Mouse (Mus musculus) CH12.LX (cell line): ENCODE results near the gene Rragd.

Experiments used
- BHLHE40 ChIP-seq: IDR thresholded peaks from 2 replicates; pipeline ENCODE4 v1.6.1; 2011; ENCODE audit warnings: mild to moderate bottlenecking, low read depth, low read length, improper control_type of control experiment
- CHD2 ChIP-seq: IDR thresholded peaks from 2 replicates; pipeline ENCODE4 v1.6.1; 2011; ENCODE audit warnings: low read length, improper control_type of control experiment
- CTCF ChIP-seq, 2 experiments: IDR thresholded peaks in 1 of 2; conservative IDR thresholded peaks in 1 of 2; 2 replicates each; pipeline ENCODE4 v1.5.1; 2011 to 2012; ENCODE audit warnings: low read depth in 2 of 2, low read length in 2 of 2, improper control_type of control experiment in 1 of 2, inconsistent platforms in 1 of 2, mild to moderate bottlenecking in 1 of 2, moderate library complexity in 1 of 2
- POLR2A ChIP-seq: IDR thresholded peaks from 2 replicates; pipeline ENCODE4 v1.6.1; 2011; ENCODE audit warnings: low read depth, mild to moderate bottlenecking, improper control_type of control experiment, low read length

- TF ChIP-seq CTCF (conservative IDR thresholded peaks at IDR 0.05 in 1 of 2, IDR thresholded peaks at IDR 0.05 in 1 of 2; ENCODE audit: low read depth in 2 of 2, low read length in 2 of 2) (no peak), CHD2 (no peak), POLR2A (no peak), BHLHE40 (no peak)
These were observed 50.7 kb downstream of the Rragd start for GRCm38 (mm10) chr4:33033515-33033914.
